Mouse (Mus musculus) CH12.LX (cell line): ENCODE results near the gene Sf3a3. TPM values are rescaled to one million over a fixed set of nuclear protein-coding genes. Genes with fewer than 3 reads are reported as not detected.
A peak's percentile ranks its signal among the peaks of the same experiment; 100 is the strongest.

ENCODE experiments used
- DNase-seq: peaks from one replicate; pipeline ENCODE4 v3.0.0-alpha.2; 2013; ENCODE audit errors: extremely low read depth
- H3K27ac ChIP-seq: 2 replicates; pipeline ENCODE4 v1.5.1; 2012; ENCODE audit warnings: low read depth, mild to moderate bottlenecking, control low read depth, moderate library complexity; ENCODE audit not compliant: insufficient read depth
- H3K27me3 ChIP-seq: replicated peaks from 2 replicates; pipeline ENCODE3; 2012; ENCODE audit warnings: inconsistent platforms
- H3K36me3 ChIP-seq, 2 experiments: replicated peaks in 1 of 2; 2 replicates each; pipeline versions ENCODE3 to v1.6.1; 2012; ENCODE audit warnings: inconsistent platforms in 1 of 2, low read length in 1 of 2, mild to moderate bottlenecking in 1 of 2, mixed read lengths in 1 of 2, moderate library complexity in 1 of 2; ENCODE audit not compliant: control insufficient read depth in 1 of 2, insufficient read depth in 1 of 2
- H3K4me1 ChIP-seq, 2 experiments: 2 replicates each; pipeline ENCODE4 v1.6.1; 2012; ENCODE audit warnings: inconsistent platforms in 1 of 2, moderate library complexity in 1 of 2; ENCODE audit not compliant: insufficient read depth in 2 of 2, control insufficient read depth in 1 of 2
- H3K4me2 ChIP-seq: 2 replicates; pipeline ENCODE4 v1.6.1; 2012; ENCODE audit warnings: low read depth, mild to moderate bottlenecking, control low read depth; ENCODE audit not compliant: poor library complexity, insufficient read depth, severe bottlenecking
- H3K4me3 ChIP-seq, 3 experiments: fragments of 150-350 bp in 1 of 3; sonication (generic) in 1 of 3; replicated peaks in 1 of 3; 2 replicates each; pipeline versions ENCODE3 to v1.5.1; 2011 to 2012; ENCODE audit warnings: low read depth in 2 of 3, low read length in 2 of 3, mild to moderate bottlenecking in 2 of 3, moderate library complexity in 2 of 3, control low read depth in 1 of 3, improper control_type of control experiment in 1 of 3, inconsistent platforms in 1 of 3, mixed read lengths in 1 of 3; ENCODE audit not compliant: poor library complexity in 1 of 3
- H3K79me2 ChIP-seq: replicated peaks from 2 replicates; pipeline ENCODE4 v1.6.1; 2012; ENCODE audit warnings: mild to moderate bottlenecking, moderate library complexity; ENCODE audit not compliant: control insufficient read depth, poor library complexity, insufficient read depth, severe bottlenecking; ENCODE audit errors: extremely low read depth
- H3K9ac ChIP-seq: 2 replicates; pipeline ENCODE4 v1.6.1; 2012; ENCODE audit warnings: low read depth, mild to moderate bottlenecking, control low read depth, moderate library complexity; ENCODE audit not compliant: insufficient read depth
- H3K9me3 ChIP-seq: replicated peaks from 2 replicates; pipeline ENCODE3; 2012; ENCODE audit warnings: low read length, inconsistent platforms, mixed read lengths
- BHLHE40 ChIP-seq: IDR thresholded peaks from 2 replicates; pipeline ENCODE4 v1.6.1; 2011; ENCODE audit warnings: mild to moderate bottlenecking, low read depth, low read length, improper control_type of control experiment
- CHD1 ChIP-seq: IDR thresholded peaks from 2 replicates; pipeline ENCODE4 v1.6.1; 2012; ENCODE audit warnings: low read depth, low read length, improper control_type of control experiment, inconsistent platforms
- CTCF ChIP-seq, 2 experiments: IDR thresholded peaks in 1 of 2; conservative IDR thresholded peaks in 1 of 2; 2 replicates each; pipeline ENCODE4 v1.5.1; 2011 to 2012; ENCODE audit warnings: low read depth in 2 of 2, low read length in 2 of 2, improper control_type of control experiment in 1 of 2, inconsistent platforms in 1 of 2, mild to moderate bottlenecking in 1 of 2, moderate library complexity in 1 of 2
- E2F4 ChIP-seq: IDR thresholded peaks from 2 replicates; pipeline ENCODE4 v1.6.1; 2011; ENCODE audit warnings: low read depth, low read length, improper control_type of control experiment; ENCODE audit not compliant: insufficient replicate concordance
- ELF1 ChIP-seq: IDR thresholded peaks from 2 replicates; pipeline ENCODE4 v1.6.1; 2014; ENCODE audit warnings: low read depth, mild to moderate bottlenecking, inconsistent platforms, low read length, improper control_type of control experiment
- ETS1 ChIP-seq: conservative IDR thresholded peaks from 2 replicates; pipeline ENCODE4 v1.6.1; 2012; ENCODE audit warnings: low read depth, mild to moderate bottlenecking, inconsistent platforms, low read length, improper control_type of control experiment, moderate library complexity
- GABPA ChIP-seq: IDR thresholded peaks from 2 replicates; pipeline ENCODE4 v1.6.1; 2012; ENCODE audit warnings: low read depth, low read length, improper control_type of control experiment, inconsistent platforms; ENCODE audit not compliant: insufficient replicate concordance
- HCFC1 ChIP-seq: IDR thresholded peaks from 2 replicates; pipeline ENCODE4 v1.6.1; 2012; ENCODE audit warnings: low read depth, mild to moderate bottlenecking, inconsistent platforms, low read length, improper control_type of control experiment
- IRF4 ChIP-seq: IDR thresholded peaks from 2 replicates; pipeline ENCODE4 v1.6.1; 2014; ENCODE audit warnings: low read depth, mild to moderate bottlenecking, inconsistent platforms, low read length, improper control_type of control experiment
- KAT2A ChIP-seq: IDR thresholded peaks from 2 replicates; pipeline ENCODE4 v1.6.1; 2012; ENCODE audit warnings: low read length, improper control_type of control experiment, inconsistent platforms; ENCODE audit not compliant: insufficient replicate concordance
- MAFK ChIP-seq: IDR thresholded peaks from 2 replicates; pipeline ENCODE4 v1.6.1; 2011; ENCODE audit warnings: low read length, improper control_type of control experiment; ENCODE audit not compliant: insufficient replicate concordance
- MAZ ChIP-seq: IDR thresholded peaks from 2 replicates; pipeline ENCODE4 v1.6.1; 2012; ENCODE audit warnings: low read depth, mild to moderate bottlenecking, inconsistent platforms, low read length, improper control_type of control experiment, moderate library complexity
- MEF2A ChIP-seq: IDR thresholded peaks from 2 replicates; pipeline ENCODE4 v1.6.1; 2014; ENCODE audit warnings: low read depth, mild to moderate bottlenecking, inconsistent platforms, low read length, improper control_type of control experiment, borderline replicate concordance
- MXI1 ChIP-seq: IDR thresholded peaks from 2 replicates; pipeline ENCODE4 v1.6.1; 2011; ENCODE audit warnings: mild to moderate bottlenecking, low read depth, low read length, improper control_type of control experiment
- MYC ChIP-seq: IDR thresholded peaks from 2 replicates; pipeline ENCODE4 v1.6.1; 2011; ENCODE audit warnings: low read depth, mild to moderate bottlenecking, improper control_type of control experiment, low read length
- NELFE ChIP-seq: IDR thresholded peaks from 2 replicates; pipeline ENCODE4 v1.6.1; 2011; ENCODE audit warnings: low read depth, low read length, improper control_type of control experiment
- NRF1 ChIP-seq: IDR thresholded peaks from 2 replicates; pipeline ENCODE4 v1.6.1; 2014; ENCODE audit warnings: low read depth, mild to moderate bottlenecking, inconsistent platforms, low read length, improper control_type of control experiment, moderate library complexity
- PAX5 ChIP-seq: IDR thresholded peaks from 2 replicates; pipeline ENCODE4 v1.6.1; 2012; ENCODE audit warnings: low read length, inconsistent platforms, mixed read lengths
- POLR2AphosphoS2 ChIP-seq: IDR thresholded peaks from 2 replicates; pipeline ENCODE4 v1.6.1; 2011; ENCODE audit warnings: low read depth, low read length, improper control_type of control experiment
- RAD21 ChIP-seq: IDR thresholded peaks from 2 replicates; pipeline ENCODE4 v1.6.1; 2011; ENCODE audit warnings: low read depth, mild to moderate bottlenecking, low read length, improper control_type of control experiment, moderate library complexity
- SIN3A ChIP-seq: IDR thresholded peaks from 2 replicates; pipeline ENCODE4 v1.6.1; 2012; ENCODE audit warnings: low read length, improper control_type of control experiment, inconsistent platforms
- USF1 ChIP-seq: IDR thresholded peaks from 2 replicates; pipeline ENCODE4 v1.6.1; 2014; ENCODE audit warnings: low read depth, mild to moderate bottlenecking, inconsistent platforms, low read length, improper control_type of control experiment
- USF2 ChIP-seq: conservative IDR thresholded peaks from 2 replicates; pipeline ENCODE4 v1.6.1; 2011; ENCODE audit warnings: low read depth, low read length, improper control_type of control experiment
- ZKSCAN1 ChIP-seq: IDR thresholded peaks from 2 replicates; pipeline ENCODE4 v1.6.1; 2012; ENCODE audit warnings: low read depth, inconsistent platforms, low read length, improper control_type of control experiment, borderline replicate concordance
- ZMIZ1 ChIP-seq: IDR thresholded peaks from 2 replicates; pipeline ENCODE4 v1.6.1; 2012; ENCODE audit warnings: low read depth, mild to moderate bottlenecking, inconsistent platforms, low read length, improper control_type of control experiment
- ZNF384 ChIP-seq: IDR thresholded peaks from 2 replicates; pipeline ENCODE4 v1.6.1; 2012; ENCODE audit warnings: low read depth, low read length, improper control_type of control experiment, inconsistent platforms
- dilution Hi-C: fragments of 300-500 bp; cut with MboI; formaldehyde crosslinking; loops from 2 replicates; pipeline ENCODE4 v1.14.3; 2020; ENCODE audit warnings: low sequenced_read_pairs; ENCODE audit not compliant: extremely low pct_unique_long_range_greater_than_20kb, extremely low pct_ligation_motif_present
- in situ Hi-C: fragments of 300-500 bp; cut with MboI; formaldehyde crosslinking; loops from 3 replicates; pipeline ENCODE4 v1.14.3; 2019; ENCODE audit warnings: low sequenced_read_pairs, low pct_ligation_motif_present, low pct_unique_long_range_greater_than_20kb, mixed read lengths
- polyA plus RNA-seq: library from polyadenylated mRNA; unstranded; fragments of >175 nt; gene quantifications from 2 replicates; pipeline ENCODE4 v1.2.1, GENCODE M21; 2012; ENCODE audit warnings: low read depth; ENCODE audit not compliant: insufficient read length
- total RNA-seq, 2 experiments: library from RNA; depleted of rRNA; stranded (reverse); fragments of 300-350 nt in 1 of 2; fragments of >200 nt in 1 of 2; gene quantifications; 2 replicates each; pipeline ENCODE4 v1.2.3; 2012 to 2014

The Sf3a3 gene
- total and polyA plus RNA-seq, 3 experiments: 100 to 134 (median 122) TPM

- TF ChIP-seq E2F4 (0 out of 2 replicates have a peak, but pooled peaks have one; percentile 24), ZKSCAN1 (no peak; the same call in 1 of the 2 replicates), ZMIZ1 (peak; percentile 61; the same call in 1 of the 2 replicates), MAZ (peak; percentile 87), MAFK (no peak), KAT2A (peak; percentile 99), CHD1 (no peak), RAD21 (no peak), NELFE (peak; percentile 74), CTCF (conservative IDR thresholded peaks at IDR 0.05 in 1 of 2, IDR thresholded peaks at IDR 0.05 in 1 of 2; ENCODE audit: low read depth in 2 of 2, low read length in 2 of 2) (no peak), ZNF384 (no peak), PAX5 (no peak), HCFC1 (peak; percentile 99), MYC (peak; percentile 84), MXI1 (peak; percentile 65), POLR2AphosphoS2 (peak; percentile 70; the same call in 1 of the 2 replicates), USF2 (no peak), SIN3A (peak; percentile 92; the same call in 1 of the 2 replicates), GABPA (peak; percentile 76; the same call in 1 of the 2 replicates)
Measured at GRCm38 (mm10) chr4:124693135-124693894, 21.3 kb upstream of the Sf3a3 start, which contains the start of gene Utp11 (continued).

GRCm38 (mm10) chr4:124694572-124694971 is 20.0 kb upstream of the Sf3a3 start:
- H3K36me3 ChIP-seq: peaks cover 0 to 6% of the 10 kb centered on the region in 2 experiments
- H3K9me3 ChIP-seq: peaks cover 2% of the 10 kb centered on the region
- no peak overlapping the region for H3K4me3 ChIP-seq
- H3K27me3 ChIP-seq: no peaks in the 10 kb centered on the region
- dilution Hi-C loops (no loop called here), in situ Hi-C loops (no loop called here)
- peak overlapping the region; percentile 35; the same call in 1 of the 2 replicates for H3K9ac ChIP-seq
- DNase-seq: no peak
- peaks cover 38% of the 10 kb centered on the region for H3K79me2 ChIP-seq
- no peak overlapping the region for H3K4me2 ChIP-seq
- 0 out of 2 replicates have a peak overlapping the region, but pooled peaks have one; percentile 44 for H3K27ac ChIP-seq
- TF ChIP-seq GABPA (no peak), USF2 (no peak), BHLHE40 (no peak), ELF1 (no peak), USF1 (no peak), POLR2AphosphoS2 (no peak), ETS1 (no peak), IRF4 (no peak), CHD1 (no peak), MEF2A (no peak), NRF1 (no peak)
- peaks cover 4 to 41% of the 10 kb centered on the region in 2 experiments; a peak in 3 of 4 replicates for H3K4me1 ChIP-seq
